Mouse (Mus musculus) E14TG2a.4 (cell line): ENCODE measurements around the gene Nrxn3.

Experiments used
- CTCF ChIP-seq: conservative IDR thresholded peaks from 2 replicates; pipeline ENCODE4 v1.5.1; 2014; ENCODE audit warnings: low read length
- POU5F1 ChIP-seq: IDR thresholded peaks from 2 replicates; pipeline ENCODE4 v1.6.1; 2014; ENCODE audit warnings: low read length, borderline replicate concordance

DNA sequence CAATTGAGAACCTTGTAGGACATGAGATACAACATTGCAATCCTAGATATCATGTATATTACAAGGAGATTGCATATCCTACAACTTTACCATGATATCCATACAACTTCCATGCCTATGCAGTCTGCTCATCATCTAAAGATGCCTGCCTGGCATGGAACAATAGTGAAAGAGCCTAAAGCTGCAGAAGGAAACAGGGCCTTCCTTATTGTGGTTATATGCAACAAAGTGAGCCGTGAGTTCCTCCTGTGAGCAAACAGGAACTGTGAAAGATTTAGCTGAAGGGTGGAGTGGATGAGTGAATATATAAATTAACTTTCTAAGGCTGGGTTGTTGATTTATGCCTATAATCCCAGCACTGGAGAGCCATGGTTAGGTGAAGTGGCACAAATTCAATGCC is 1373.1 kb downstream of the Nrxn3 start:
- TF ChIP-seq CTCF (no peak), POU5F1 (no peak)
